Mouse (Mus musculus) heart, postnatal 36 days (tissue): Measurements from ENCODE around the gene Acsm2. TPM values are rescaled to one million over a fixed set of nuclear protein-coding genes. Genes with fewer than 3 reads are reported as not detected.

Experiments used
- DNase-seq, 2 experiments: peaks; one replicate each; pipeline ENCODE4 v3.0.0; 2021 to 2022
- intact Hi-C: fragments of 180-260 bp; cut with DNase I; formaldehyde crosslinking; loops from one replicate; pipeline ENCODE4 v1.15.1; 2025
- total RNA-seq, 2 experiments: library from RNA; stranded (reverse); gene quantifications; 2 replicates each; pipeline ENCODE4 v1.2.3; 2021

Gene Acsm2
- not detected for total RNA-seq

- DNase-seq, result no peak
Measured at GRCm38 (mm10) chr7:119554040-119554439, at the start of gene Acsm2. Gene Acsm2, plus strand, starts transcription at chr7:119554340.

GRCm38 (mm10) chr7:119511143-119511542 is 43.0 kb upstream of the Acsm2 start:
- intact Hi-C loops, result loop anchor here (10.0 kb wide), 3 partner anchors 164 to 746 kb away; no protein-coding TSS in a partner anchor
- DNase-seq, result no peak

More at GRCm38 (mm10) chr7:119554040-119554439, at the start of gene Acsm2:
- intact Hi-C loops, result no loop called here

DNA sequence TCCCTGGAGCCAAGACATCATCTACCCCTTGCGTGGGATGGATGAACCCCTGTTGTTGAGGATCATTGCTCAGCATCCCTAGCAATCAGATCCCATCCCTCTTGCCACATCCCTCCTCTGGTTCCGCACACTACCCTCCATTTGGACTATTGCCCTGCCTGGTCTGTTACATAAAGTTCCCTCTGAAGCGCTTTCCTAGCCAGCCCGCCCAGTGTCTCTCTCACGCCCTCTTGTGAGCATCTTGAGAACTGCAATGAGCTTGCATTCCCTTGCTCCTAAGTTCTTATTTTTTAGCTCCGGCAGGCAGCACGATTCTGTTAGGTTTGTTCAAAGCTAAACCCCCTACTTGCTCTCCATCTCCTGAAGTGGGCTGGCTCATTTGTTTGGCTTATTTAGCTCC is 41.1 kb upstream of the Acsm2 start:
- intact Hi-C loops, result loop anchor here (10.0 kb wide), 3 partner anchors 162 to 748 kb away; no protein-coding TSS in a partner anchor

GRCm38 (mm10) chr7:119515492-119516271 is 38.5 kb upstream of the Acsm2 start:
- intact Hi-C loops, result loop anchor here (10.0 kb wide), 3 partner anchors 159 to 751 kb away; no protein-coding TSS in a partner anchor
- DNase-seq, result peak; percentile 9 to 47

More for the DNA sequence above, 41.1 kb upstream of the Acsm2 start:
- no peak for DNase-seq

DNA sequence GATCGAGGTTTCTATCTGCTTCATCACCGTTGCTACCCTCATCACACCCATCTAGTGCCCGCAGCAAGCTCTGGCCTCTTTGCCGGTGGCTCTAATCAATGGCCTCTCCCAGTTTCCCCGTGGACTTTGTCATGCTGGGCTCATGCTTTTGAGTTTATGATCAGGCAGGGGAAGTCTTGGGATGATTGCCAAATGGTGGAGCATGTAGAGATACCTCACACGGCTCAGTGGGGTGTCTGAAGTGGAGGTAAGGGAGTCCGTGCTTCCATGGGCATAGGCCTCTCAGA is 37.9 kb upstream of the Acsm2 start:
- intact Hi-C loops, result loop anchor here (10.0 kb wide), 3 partner anchors 159 to 751 kb away; no protein-coding TSS in a partner anchor
- no peak for DNase-seq

GRCm38 (mm10) chr7:119519163-119519562 is 35.0 kb upstream of the Acsm2 start, which contains the start of gene Acsm5:
Gene Acsm5, plus strand, starts transcription at chr7:119519463.
- DNase-seq, result no peak
- intact Hi-C loops, result loop anchor here (10.0 kb wide), 3 partner anchors 156 to 754 kb away; no protein-coding TSS in a partner anchor

DNA sequence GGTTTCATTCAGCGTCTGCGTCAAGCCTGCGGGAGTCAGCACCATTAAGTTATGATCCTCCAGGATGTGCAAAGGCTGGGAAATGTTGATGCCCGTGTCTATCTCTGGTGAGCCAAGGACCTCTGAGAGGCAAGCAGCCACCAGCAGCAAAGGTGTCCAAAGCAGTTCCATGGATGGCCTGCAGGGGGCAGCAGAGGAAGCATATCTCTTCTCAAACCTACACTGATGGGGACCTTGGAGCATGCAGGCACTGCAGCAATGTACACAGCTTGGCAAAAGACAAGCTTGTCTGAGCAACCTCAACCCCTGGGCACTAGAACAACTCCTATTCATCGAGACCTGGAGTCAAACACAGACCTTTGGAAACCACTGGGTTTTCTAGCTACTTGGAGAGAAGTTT is 34.5 kb upstream of the Acsm2 start:
- peak; percentile 48 to 67 for DNase-seq
- intact Hi-C loops, result loop anchor here (10.0 kb wide), 3 partner anchors 155 to 755 kb away; no protein-coding TSS in a partner anchor

DNA sequence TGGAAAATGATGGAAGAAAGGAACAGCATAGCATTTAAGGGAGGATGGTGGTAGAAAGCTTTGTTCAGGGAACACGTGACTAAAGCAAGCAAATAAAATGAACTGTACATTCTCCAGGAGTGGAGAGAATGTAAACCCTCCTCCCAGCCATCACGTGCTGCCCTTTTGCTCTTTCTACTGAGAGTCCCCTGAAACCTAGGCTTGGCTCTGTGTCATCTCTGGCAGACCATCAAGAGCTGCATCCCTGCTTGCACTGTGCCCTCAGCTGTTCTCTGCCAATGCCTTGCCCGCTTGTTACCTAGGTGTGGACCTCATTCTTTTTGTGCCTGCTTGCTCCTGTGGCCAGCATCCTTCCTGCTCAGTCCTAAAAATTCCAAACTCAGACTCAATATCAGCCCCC is 32.3 kb upstream of the Acsm2 start:
- intact Hi-C loops, result no loop called here
- DNase-seq, result no peak

DNA sequence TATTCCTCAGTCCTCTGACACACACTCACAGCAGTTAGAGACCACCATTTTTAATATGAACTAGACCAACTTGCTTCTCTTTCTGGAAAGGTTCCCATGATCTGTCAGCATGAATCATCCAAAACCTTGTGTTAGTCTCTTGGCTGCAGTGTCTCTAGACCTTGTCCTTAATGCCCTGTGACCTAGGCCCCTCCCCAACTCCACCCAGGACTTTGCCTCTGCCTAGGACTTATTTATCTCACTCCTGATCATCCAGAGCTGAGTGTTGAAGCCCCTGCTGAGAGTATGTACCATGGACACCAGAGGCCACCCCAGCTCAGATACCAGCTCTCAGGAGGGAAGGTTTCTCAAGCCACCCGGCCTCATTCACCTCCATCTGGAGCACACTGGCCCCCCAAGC is 31.8 kb upstream of the Acsm2 start:
- no peak for DNase-seq
- intact Hi-C loops, result no loop called here

- intact Hi-C loops, result no loop called here
- no peak for DNase-seq
Measured at GRCm38 (mm10) chr7:119523389-119523788, 30.8 kb upstream of the Acsm2 start, which contains the start of gene Pdilt. Gene Pdilt, minus strand, starts transcription at chr7:119523489.

DNA sequence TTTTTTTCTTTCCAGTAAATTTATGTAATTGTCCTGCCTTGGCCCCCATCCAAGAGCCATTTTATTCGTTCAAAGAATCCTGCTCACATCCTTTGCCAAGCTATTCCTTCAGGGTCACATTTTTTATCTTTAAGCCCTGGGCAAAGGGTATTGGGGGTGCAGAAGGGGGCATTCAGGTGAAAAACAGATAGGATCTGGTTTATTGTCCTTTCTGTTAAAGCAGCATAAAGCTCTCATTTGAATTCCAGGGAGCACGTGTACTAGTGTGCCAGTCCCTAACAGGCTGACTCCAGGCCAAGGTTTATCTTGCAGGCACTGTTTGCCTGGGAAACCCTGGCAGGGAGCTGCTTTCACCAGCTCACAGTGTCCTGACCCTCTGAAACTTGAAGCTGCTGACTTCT is 28.3 kb upstream of the Acsm2 start:
- intact Hi-C loops, result no loop called here
- peak; percentile 30 to 37 for DNase-seq

- intact Hi-C loops, result no loop called here
- DNase-seq, result no peak
Measured at GRCm38 (mm10) chr7:119526486-119526885, 27.7 kb upstream of the Acsm2 start.

- intact Hi-C loops, result no loop called here
- no peak for DNase-seq
Measured at GRCm38 (mm10) chr7:119527135-119527534, 27.0 kb upstream of the Acsm2 start.

DNA sequence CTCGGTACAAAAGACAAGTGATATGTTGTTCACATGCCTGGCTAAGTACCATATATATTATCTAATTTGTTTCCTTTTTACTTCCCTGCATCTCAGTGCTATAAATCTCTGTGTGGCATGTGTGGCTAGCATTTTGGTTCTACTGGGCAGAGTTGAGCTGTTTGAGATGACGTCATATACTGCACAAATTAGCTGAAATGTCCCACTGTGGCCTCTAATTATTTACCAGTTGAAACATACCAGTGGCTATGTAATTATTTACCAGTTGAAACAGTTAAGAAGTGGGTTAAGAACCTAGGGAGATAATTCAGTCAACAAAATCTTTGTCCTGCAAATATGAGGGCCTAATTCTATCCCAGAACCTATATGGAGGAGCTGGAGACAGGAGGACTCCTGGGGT is 26.6 kb upstream of the Acsm2 start:
- intact Hi-C loops, result no loop called here
- DNase-seq, result no peak

DNA sequence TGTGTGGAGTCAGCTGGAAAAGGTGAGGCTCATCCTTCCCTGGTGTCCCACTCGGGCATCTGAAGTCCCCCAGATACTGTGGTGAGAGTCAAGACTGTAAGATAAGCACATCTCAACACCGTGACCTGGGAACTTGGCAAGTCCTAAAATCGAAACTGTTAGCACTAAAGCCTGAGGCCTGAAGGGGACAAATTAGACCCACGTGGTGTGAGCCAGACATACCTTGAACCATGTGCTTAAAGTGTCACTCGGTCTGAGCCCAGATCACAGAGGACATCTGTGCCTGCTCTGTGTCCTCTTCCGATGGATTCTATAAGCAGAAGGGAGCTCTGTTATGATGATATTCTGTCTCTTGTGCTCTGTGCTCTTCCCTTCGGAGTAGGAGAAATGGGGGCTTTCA is 25.5 kb upstream of the Acsm2 start:
- DNase-seq, result no peak
- intact Hi-C loops, result no loop called here

GRCm38 (mm10) chr7:119532924-119533323 is 21.2 kb upstream of the Acsm2 start:
- DNase-seq, result no peak
- intact Hi-C loops, result no loop called here

DNA sequence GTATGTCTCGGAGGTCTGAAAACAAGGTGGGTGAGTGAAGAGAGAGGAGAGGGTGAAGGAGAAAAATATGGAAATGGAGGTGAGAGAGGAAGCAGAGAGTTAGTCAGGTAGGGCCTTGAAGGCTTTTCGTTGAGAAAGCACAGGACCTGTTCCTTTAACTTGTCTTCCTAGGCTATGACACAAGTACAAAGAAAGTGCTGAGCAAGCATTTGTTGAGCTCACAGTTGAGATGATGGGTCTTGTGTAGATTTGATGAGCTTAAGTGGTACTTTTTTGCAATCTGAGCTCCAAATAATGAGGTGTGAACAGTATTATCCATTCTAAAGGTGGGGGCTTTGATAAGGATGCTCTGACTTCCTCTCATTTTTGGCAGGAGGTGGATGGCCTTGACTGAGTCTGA is 19.8 kb upstream of the Acsm2 start:
- DNase-seq, result no peak
- intact Hi-C loops, result no loop called here

- no peak for DNase-seq
- intact Hi-C loops, result no loop called here
Measured at GRCm38 (mm10) chr7:119542445-119542844, 11.7 kb upstream of the Acsm2 start.

GRCm38 (mm10) chr7:119545572-119545971 is 8.6 kb upstream of the Acsm2 start:
- intact Hi-C loops, result no loop called here
- DNase-seq, result no peak

- no peak for DNase-seq
- intact Hi-C loops, result no loop called here
Measured at GRCm38 (mm10) chr7:119550471-119551222, 3.5 kb upstream of the Acsm2 start.

DNA sequence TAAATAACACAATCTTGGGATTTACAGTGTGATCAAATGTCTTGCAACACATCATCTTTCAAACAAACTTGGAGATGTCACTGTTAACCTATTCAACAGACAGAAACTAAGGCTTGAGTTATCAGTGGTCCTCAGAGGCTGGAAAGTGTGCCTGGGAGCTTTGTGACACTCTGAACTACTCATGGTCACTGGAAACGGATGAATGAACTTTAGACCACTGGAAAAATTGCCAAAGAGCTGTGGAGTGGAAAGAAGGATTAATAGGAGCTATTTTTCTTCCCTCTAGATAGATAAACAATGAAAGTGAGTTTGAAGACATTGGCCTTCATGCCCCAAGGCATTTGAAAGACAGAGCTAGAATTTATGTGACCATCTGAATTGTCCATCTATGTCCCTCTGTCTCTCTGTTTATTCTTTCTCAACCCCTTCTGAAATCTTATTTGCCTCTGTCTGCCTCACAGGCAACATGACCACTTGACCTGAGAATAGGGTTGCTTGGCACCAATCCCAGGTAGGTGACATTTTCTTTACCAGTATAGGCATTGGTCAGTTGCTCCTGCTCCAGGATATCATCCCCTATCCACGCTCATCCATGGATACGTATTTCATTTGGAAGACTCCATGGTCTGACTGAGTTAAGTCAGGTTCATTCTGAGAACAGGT is 5.8 kb downstream of the Acsm2 start:
- DNase-seq, result no peak
- intact Hi-C loops, result no loop called here
